Mouse (Mus musculus) ES-Bruce4 (cell line): Measurements from ENCODE around the gene Abca7. TPM values are rescaled to one million over a fixed set of nuclear protein-coding genes. Genes with fewer than 3 reads are reported as not detected.

Experiments
- H3K27ac ChIP-seq: 2 replicates; pipeline ENCODE4 v1.5.1; 2012; ENCODE audit warnings: low read length, inconsistent platforms; ENCODE audit not compliant: insufficient read depth
- H3K27me3 ChIP-seq: 2 replicates; pipeline ENCODE4 v1.6.1; 2012; ENCODE audit warnings: mild to moderate bottlenecking, low read length, inconsistent platforms; ENCODE audit not compliant: control insufficient read depth, poor library complexity, insufficient read depth, severe bottlenecking
- H3K36me3 ChIP-seq: 2 replicates; pipeline ENCODE4 v1.6.1; 2012; ENCODE audit warnings: inconsistent platforms, mild to moderate bottlenecking, low read length, moderate library complexity; ENCODE audit not compliant: control insufficient read depth, poor library complexity, insufficient read depth, severe bottlenecking
- H3K4me1 ChIP-seq: one replicate; pipeline ENCODE4 v1.8.1; 2011; ENCODE audit warnings: low read length; ENCODE audit not compliant: control insufficient read depth, insufficient read depth
- H3K4me3 ChIP-seq: 2 replicates; pipeline ENCODE4 v1.5.1; 2011; ENCODE audit warnings: low read depth, mild to moderate bottlenecking, low read length
- H3K9ac ChIP-seq: 2 replicates; pipeline ENCODE4 v1.6.1; 2012; ENCODE audit warnings: low read depth, mild to moderate bottlenecking, inconsistent platforms; ENCODE audit not compliant: poor library complexity, severe bottlenecking
- H3K9me3 ChIP-seq: replicated peaks from 2 replicates; pipeline ENCODE4 v1.6.1; 2012; ENCODE audit warnings: mild to moderate bottlenecking, low read length, inconsistent platforms; ENCODE audit not compliant: control insufficient read depth, poor library complexity, insufficient read depth, severe bottlenecking
- CTCF ChIP-seq: IDR thresholded peaks from one replicate; pipeline ENCODE4 v1.8.1; 2011; ENCODE audit warnings: low read depth, low read length
- EP300 ChIP-seq: IDR thresholded peaks from 2 replicates; pipeline ENCODE4 v1.6.1; 2011; ENCODE audit warnings: low read depth, low read length; ENCODE audit not compliant: insufficient read depth
- POLR2A ChIP-seq: IDR thresholded peaks from one replicate; pipeline ENCODE4 v1.8.1; 2011; ENCODE audit warnings: low read length; ENCODE audit not compliant: insufficient read depth
- polyA plus RNA-seq: library from polyadenylated mRNA; stranded (reverse); fragments of >200 nt; gene quantifications from 2 replicates; pipeline ENCODE4 v1.2.4, GENCODE M21; 2011; ENCODE audit warnings: low read depth; ENCODE audit not compliant: missing spikeins, insufficient read depth, insufficient read length

Gene Abca7
- polyA plus RNA-seq, 1 experiment: 10.6 TPM

GRCm38 (mm10) chr10:79971183-79971497 is 25.2 kb upstream of the Abca7 start:
- Histone ChIP-seq H3K27ac (no peak overlapping the region), H3K9ac (peak overlapping the region; percentile 62), H3K4me3 (peak overlapping the region; percentile 44), H3K27me3 (no peaks in the 10 kb centered on the region), H3K36me3 (peaks cover 9% of the 10 kb centered on the region; the same call in 1 of the 2 replicates), H3K9me3 (no peaks in the 10 kb centered on the region), H3K4me1 (no peaks in the 10 kb centered on the region)
- no peak for TF ChIP-seq POLR2A
- TF ChIP-seq EP300: no peak
- no peak for TF ChIP-seq CTCF

GRCm38 (mm10) chr10:79972831-79973230 is 23.5 kb upstream of the Abca7 start:
- Histone ChIP-seq H3K9ac (no peak overlapping the region), H3K36me3 (no peaks in the 10 kb centered on the region), H3K4me1 (no peaks in the 10 kb centered on the region), H3K27ac (no peak overlapping the region), H3K9me3 (no peaks in the 10 kb centered on the region), H3K27me3 (no peaks in the 10 kb centered on the region), H3K4me3 (no peak overlapping the region)
- TF ChIP-seq POLR2A (no peak), EP300 (no peak)

GRCm38 (mm10) chr10:79974087-79974486 is 22.2 kb upstream of the Abca7 start:
- no peak overlapping the region for H3K4me3 ChIP-seq
- no peaks in the 10 kb centered on the region for H3K9me3 ChIP-seq
- no peak overlapping the region for H3K27ac ChIP-seq
- H3K36me3 ChIP-seq: no peaks in the 10 kb centered on the region
- TF ChIP-seq CTCF (no peak), POLR2A (no peak)
- no peaks in the 10 kb centered on the region for H3K27me3 ChIP-seq
- no peaks in the 10 kb centered on the region for H3K4me1 ChIP-seq
- no peak overlapping the region for H3K9ac ChIP-seq

- no peaks in the 10 kb centered on the region for H3K36me3 ChIP-seq
- H3K4me1 ChIP-seq: no peaks in the 10 kb centered on the region
- TF ChIP-seq EP300: no peak
- no peak for TF ChIP-seq CTCF
- TF ChIP-seq POLR2A: no peak
- H3K9ac ChIP-seq: no peak overlapping the region
- H3K9me3 ChIP-seq: no peaks in the 10 kb centered on the region
- no peaks in the 10 kb centered on the region for H3K27me3 ChIP-seq
- H3K27ac ChIP-seq: no peak overlapping the region
- no peak overlapping the region for H3K4me3 ChIP-seq
Observed at GRCm38 (mm10) chr10:79974668-79975067, 21.6 kb upstream of the Abca7 start.

- Histone ChIP-seq H3K4me3 (peak overlapping the region; percentile 31), H3K27me3 (no peaks in the 10 kb centered on the region), H3K9me3 (no peaks in the 10 kb centered on the region), H3K4me1 (no peaks in the 10 kb centered on the region), H3K9ac (peak overlapping the region; percentile 21; the same call in 1 of the 2 replicates), H3K36me3 (no peaks in the 10 kb centered on the region), H3K27ac (no peak overlapping the region)
- TF ChIP-seq POLR2A (no peak), EP300 (no peak), CTCF (no peak)
Observed at GRCm38 (mm10) chr10:79976071-79976721, 20.1 kb upstream of the Abca7 start.

GRCm38 (mm10) chr10:79976722-79977107 is 19.6 kb upstream of the Abca7 start:
- Histone ChIP-seq H3K4me1 (no peaks in the 10 kb centered on the region), H3K27me3 (no peaks in the 10 kb centered on the region), H3K9me3 (no peaks in the 10 kb centered on the region), H3K4me3 (peak overlapping the region; percentile 36), H3K27ac (no peak overlapping the region), H3K9ac (peak overlapping the region; percentile 21; the same call in 1 of the 2 replicates), H3K36me3 (no peaks in the 10 kb centered on the region)
- TF ChIP-seq EP300 (no peak), POLR2A (no peak), CTCF (no peak)
